Mouse (Mus musculus) hindbrain, postnatal 0 days (tissue): ENCODE data around the gene Ascl5. TPM values are rescaled to one million over a fixed set of nuclear protein-coding genes. Genes with fewer than 3 reads are reported as not detected.

Experiments used
- ATAC-seq: fragments of 200-750 bp; cut with Nextera tagmentation; 2 replicates; pipeline ENCODE4 v1.8.0; 2017; ENCODE audit warnings: mild to moderate bottlenecking, moderate TSS enrichment, moderate library complexity
- DNase-seq: peaks from one replicate; pipeline ENCODE4 v3.0.0-alpha.2; 2015; ENCODE audit warnings: low spot score
- H3K27ac ChIP-seq: fragments of 300-500 bp; sonication (generic); 2 replicates; pipeline ENCODE4 v1.5.1; 2014; ENCODE audit warnings: mild to moderate bottlenecking
- H3K27me3 ChIP-seq: fragments of 300-500 bp; sonication (generic); 2 replicates; pipeline ENCODE4 v1.6.1; 2014; ENCODE audit warnings: low read length, mixed read lengths; ENCODE audit not compliant: insufficient read depth
- H3K36me3 ChIP-seq: fragments of 300-500 bp; sonication (generic); 2 replicates; pipeline ENCODE4 v1.6.1; 2014; ENCODE audit warnings: low read length, mixed read lengths; ENCODE audit not compliant: insufficient read depth
- H3K4me1 ChIP-seq: fragments of 300-500 bp; sonication (generic); 2 replicates; pipeline ENCODE4 v1.6.1; 2014; ENCODE audit warnings: antibody characterized with exemption, low read length, mixed read lengths; ENCODE audit not compliant: insufficient read depth
- H3K4me2 ChIP-seq: fragments of 300-500 bp; sonication (generic); 2 replicates; pipeline ENCODE4 v1.6.1; 2014; ENCODE audit warnings: low read depth, mild to moderate bottlenecking, low read length, moderate library complexity, mixed read lengths
- H3K4me3 ChIP-seq: fragments of 300-500 bp; sonication (generic); 2 replicates; pipeline ENCODE4 v1.5.1; 2014; ENCODE audit warnings: low read length
- H3K9ac ChIP-seq: fragments of 300-500 bp; sonication (generic); replicated peaks from 2 replicates; pipeline ENCODE4 v1.6.1; 2014; ENCODE audit warnings: mild to moderate bottlenecking, low read length, moderate library complexity, mixed read lengths
- H3K9me3 ChIP-seq: fragments of 300-500 bp; sonication (generic); 2 replicates; pipeline ENCODE4 v1.6.1; 2016; ENCODE audit warnings: low read length, mixed read lengths
- CTCF ChIP-seq: IDR thresholded peaks from 2 replicates; pipeline ENCODE4 v1.5.1; 2016; ENCODE audit warnings: antibody characterized with exemption, control low read depth, low read depth
- WGBS: fragments of 180-500 bp; shearing (Covaris S2); extraction: QIAGEN DNeasy Blood & Tissue Kit; methylation state at CpG from one replicate; pipeline ENCODE4 v1.1.7; 2014; 5-methylcytosine and 5-hydroxymethylcytosine counted together
- polyA plus RNA-seq: library from polyadenylated mRNA; unstranded; fragments of >200 nt; fragmentation: Nextera tagmentation; extraction: Ambion mirVana; gene quantifications from 2 replicates; pipeline ENCODE4 v1.2.1, GENCODE M21; 2015
- total RNA-seq: library from RNA; depleted of rRNA; stranded (reverse); fragments of >200 nt; gene quantifications from 2 replicates; pipeline ENCODE4 v1.2.3, GENCODE M21; 2014; rRNA removed

The Ascl5 gene
- total RNA-seq (not detected in 2 replicates), polyA plus RNA-seq (0.38 and 0.47 TPM in 2 replicates)

GRCm38 (mm10) chr1:136050312-136051012 is at the start of gene Ascl5:
Ascl5 (plus strand) TSS chr1:136050804.
- no peak for DNase-seq
- WGBS: 24% methylated on average over 29 of the region's 29 CpGs
- Histone ChIP-seq H3K27ac (no peak within 1 kb of the TSS), H3K4me3 (peak within 1 kb of the TSS; percentile 35), H3K4me2 (peak within 1 kb of the TSS; percentile 53), H3K9ac (peak within 1 kb of the TSS; percentile 38; the same call in 1 of the 2 replicates), H3K36me3 (no peaks in the 10 kb centered on the region), H3K4me1 (peaks cover 7% of the 10 kb centered on the region), H3K9me3 (no peaks in the 10 kb centered on the region), H3K27me3 (0 out of 2 replicates have a peak, but pooled peaks cover 4% of the 10 kb centered on the region)
- TF ChIP-seq CTCF: no peak
- peak; percentile 19 for ATAC-seq

DNA sequence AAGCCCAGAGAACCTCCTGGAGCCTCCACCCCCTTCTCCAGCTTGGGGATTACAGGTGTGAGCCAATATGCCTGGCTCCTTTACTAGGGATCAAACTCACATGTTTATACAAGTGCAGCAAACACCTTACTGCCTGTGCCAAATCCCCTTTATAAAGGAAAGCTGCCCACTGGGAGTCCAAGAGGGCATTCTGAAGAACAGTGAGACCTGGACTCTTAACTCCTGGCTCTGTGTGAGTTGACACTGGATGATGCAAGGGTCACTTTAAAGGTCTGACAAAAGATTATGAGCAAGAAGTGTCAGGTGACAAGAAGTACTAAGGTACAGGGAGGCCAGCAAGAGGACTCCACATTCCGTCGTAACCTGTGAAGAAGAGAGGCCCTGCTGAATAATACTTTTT is 49.2 kb upstream of the Ascl5 start:
- H3K9me3 ChIP-seq: no peaks in the 10 kb centered on the region
- DNase-seq (no peak), ATAC-seq (no peak)
- no peak overlapping the region for H3K27ac ChIP-seq
- H3K27me3 ChIP-seq: no peaks in the 10 kb centered on the region
- TF ChIP-seq CTCF: no peak
- no peaks in the 10 kb centered on the region for H3K36me3 ChIP-seq
- 87% methylated on average over 2 of the region's 2 CpGs for WGBS
- no peaks in the 10 kb centered on the region for H3K4me1 ChIP-seq
- no peak overlapping the region for H3K9ac ChIP-seq
- no peak overlapping the region for H3K4me3 ChIP-seq
- H3K4me2 ChIP-seq: no peak overlapping the region

DNA sequence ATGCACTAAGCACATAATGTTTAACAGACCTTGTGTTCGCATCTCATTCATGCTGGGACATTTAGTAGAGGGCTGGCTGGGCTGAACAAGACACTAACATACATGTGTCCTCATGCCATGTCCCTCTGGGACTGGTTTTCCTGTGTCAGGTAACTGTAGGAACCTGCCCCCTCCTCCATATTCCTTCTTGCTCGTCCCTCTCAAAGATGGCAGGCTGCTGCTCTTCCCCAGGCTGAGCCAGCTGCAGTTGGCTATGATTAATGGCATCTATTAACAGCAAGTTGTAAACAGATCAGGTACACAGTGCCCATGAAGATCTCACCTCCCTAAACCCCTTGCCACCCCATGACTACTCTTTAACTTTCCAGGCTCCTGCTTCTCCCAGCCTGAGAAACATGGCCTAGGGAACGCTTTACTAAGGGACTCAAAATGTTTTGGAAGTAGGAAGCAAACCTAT is 44.3 kb upstream of the Ascl5 start, which contains the start of gene Igfn1:
Gene Igfn1 (minus strand): TSS at position 51 of the 457 bp plus-strand sequence.
- DNase-seq (no peak), ATAC-seq (no peak)
- Histone ChIP-seq H3K9me3 (no peaks in the 10 kb centered on the region), H3K9ac (peak within 1 kb of the TSS; percentile 39; the same call in 1 of the 2 replicates), H3K4me2 (peak within 1 kb of the TSS; percentile 81), H3K36me3 (no peaks in the 10 kb centered on the region), H3K4me3 (peak within 1 kb of the TSS; percentile 38), H3K4me1 (peaks cover 7% of the 10 kb centered on the region; the same call in 1 of the 2 replicates), H3K27me3 (no peaks in the 10 kb centered on the region), H3K27ac (no peak within 1 kb of the TSS)
- 83% methylated on average over 3 of the region's 3 CpGs for WGBS
- TF ChIP-seq CTCF: no peak

GRCm38 (mm10) chr1:136007211-136008158 is 43.1 kb upstream of the Ascl5 start, which contains the start of gene Tmem9:
Tmem9 (plus strand) TSS chr1:136008150.
- Histone ChIP-seq H3K4me1 (peaks cover 7% of the 10 kb centered on the region; the same call in 1 of the 2 replicates), H3K4me2 (peak within 1 kb of the TSS; percentile 81), H3K36me3 (no peaks in the 10 kb centered on the region), H3K9ac (peak within 1 kb of the TSS; percentile 39), H3K27me3 (no peaks in the 10 kb centered on the region), H3K9me3 (no peaks in the 10 kb centered on the region), H3K27ac (no peak within 1 kb of the TSS), H3K4me3 (peak within 1 kb of the TSS; percentile 38)
- peak; percentile 92 for ATAC-seq
- TF ChIP-seq CTCF: no peak
- peak; percentile 75 for DNase-seq
- WGBS: 4% methylated on average over 37 of the region's 37 CpGs

DNA sequence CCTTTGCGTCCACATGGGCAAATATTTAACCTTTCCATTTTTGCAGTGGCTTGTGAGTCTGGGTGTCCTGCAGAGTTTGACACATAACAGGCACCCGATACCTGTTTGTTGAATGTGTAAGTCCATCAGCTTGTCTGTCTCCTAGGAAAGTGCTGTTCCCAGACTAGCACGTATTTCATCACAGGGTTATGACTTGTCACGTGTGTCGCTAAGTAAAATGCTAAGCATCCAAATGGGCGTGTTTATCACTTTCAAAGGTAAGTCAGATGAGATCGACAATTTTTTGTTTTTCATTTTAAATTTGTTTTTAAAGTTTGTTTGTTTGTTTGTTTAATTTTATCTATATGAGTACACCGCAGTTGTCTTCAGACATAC is 42.5 kb upstream of the Ascl5 start:
- ATAC-seq (peak; percentile 67), DNase-seq (no peak)
- Histone ChIP-seq H3K27ac (no peak overlapping the region), H3K27me3 (no peaks in the 10 kb centered on the region), H3K4me2 (peak overlapping the region; percentile 81), H3K36me3 (no peaks in the 10 kb centered on the region), H3K9me3 (no peaks in the 10 kb centered on the region), H3K4me1 (peaks cover 7% of the 10 kb centered on the region; the same call in 1 of the 2 replicates), H3K9ac (0 out of 2 replicates have a peak overlapping the region, but pooled peaks have one; percentile 39), H3K4me3 (peak overlapping the region; percentile 38)
- TF ChIP-seq CTCF: no peak
- 24% methylated on average over 8 of the region's 8 CpGs for WGBS

DNA sequence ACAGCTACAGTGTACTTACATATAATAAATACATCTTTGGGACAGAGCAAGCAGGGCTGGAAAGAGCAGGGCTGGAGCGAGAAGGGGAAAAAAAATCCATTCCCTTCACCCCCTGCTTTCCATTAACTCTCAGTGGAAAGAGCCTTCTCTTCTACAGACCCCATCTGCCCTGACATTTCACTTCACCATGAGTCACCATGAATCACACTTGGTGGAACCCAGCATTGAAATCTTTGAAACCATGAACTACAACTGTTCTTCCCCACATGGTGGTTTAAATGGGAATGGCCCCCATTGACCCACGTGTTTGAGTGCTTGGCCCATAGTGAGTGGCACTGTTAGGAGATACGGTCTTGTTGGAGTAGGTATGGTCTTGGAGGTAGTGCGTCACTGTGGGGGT is 40.4 kb upstream of the Ascl5 start:
- Histone ChIP-seq H3K36me3 (no peaks in the 10 kb centered on the region), H3K9me3 (no peaks in the 10 kb centered on the region), H3K27ac (no peak overlapping the region), H3K4me3 (no peak overlapping the region), H3K4me1 (peaks cover 7% of the 10 kb centered on the region; the same call in 1 of the 2 replicates), H3K27me3 (no peaks in the 10 kb centered on the region), H3K9ac (no peak overlapping the region), H3K4me2 (no peak overlapping the region)
- ATAC-seq: no peak
- no peak for TF ChIP-seq CTCF
- 92% methylated on average over 4 of the region's 4 CpGs for WGBS
- DNase-seq: no peak
